Mouse (Mus musculus) intestine, postnatal 0 days (tissue): ENCODE results near the gene Fam181a. TPM values are rescaled to one million over a fixed set of nuclear protein-coding genes. Genes with fewer than 3 reads are reported as not detected.

Experiments used
- ATAC-seq: fragments of 200-750 bp; cut with Nextera tagmentation; 2 replicates; pipeline ENCODE4 v1.8.0; 2017; ENCODE audit warnings: mild to moderate bottlenecking, moderate TSS enrichment, moderate library complexity
- H3K27ac ChIP-seq: fragments of 300-500 bp; sonication (generic); 2 replicates; pipeline ENCODE4 v1.5.1; 2014; ENCODE audit warnings: mild to moderate bottlenecking, low read depth, low read length, moderate library complexity
- H3K27me3 ChIP-seq: fragments of 300-500 bp; sonication (generic); replicated peaks from 2 replicates; pipeline ENCODE4 v1.6.1; 2014; ENCODE audit warnings: low read length, mixed read lengths; ENCODE audit not compliant: control insufficient read depth, insufficient read depth
- H3K36me3 ChIP-seq: fragments of 300-500 bp; sonication (generic); 2 replicates; pipeline ENCODE4 v1.6.1; 2014; ENCODE audit warnings: mild to moderate bottlenecking, moderate library complexity; ENCODE audit not compliant: control insufficient read depth, insufficient read depth
- H3K4me1 ChIP-seq: fragments of 300-500 bp; sonication (generic); replicated peaks from 2 replicates; pipeline ENCODE4 v1.6.1; 2014; ENCODE audit warnings: antibody characterized with exemption, low read length, mixed read lengths; ENCODE audit not compliant: control insufficient read depth, insufficient read depth
- H3K4me2 ChIP-seq: fragments of 300-500 bp; sonication (generic); replicated peaks from 2 replicates; pipeline ENCODE4 v1.6.1; 2014; ENCODE audit warnings: low read depth, mild to moderate bottlenecking, moderate library complexity
- H3K4me3 ChIP-seq: fragments of 300-500 bp; sonication (generic); 2 replicates; pipeline ENCODE4 v1.5.1; 2014; ENCODE audit warnings: low read depth, low read length
- H3K9ac ChIP-seq: fragments of 300-500 bp; sonication (generic); 2 replicates; pipeline ENCODE4 v1.6.1; 2014; ENCODE audit warnings: mild to moderate bottlenecking, low read depth, low read length
- H3K9me3 ChIP-seq: fragments of 300-500 bp; sonication (generic); 2 replicates; pipeline ENCODE4 v1.6.1; 2016; ENCODE audit warnings: mixed run types; ENCODE audit not compliant: control insufficient read depth
- CTCF ChIP-seq: sonication (generic); IDR thresholded peaks from 2 replicates; pipeline ENCODE4 v1.5.1; 2016; ENCODE audit warnings: low read depth, mild to moderate bottlenecking, control low read depth, antibody characterized with exemption, moderate library complexity
- WGBS: fragments of 180-500 bp; shearing (Covaris S2); extraction: QIAGEN DNeasy Blood & Tissue Kit; methylation state at CpG from one replicate; pipeline ENCODE4 v1.1.7; 2014; 5-methylcytosine and 5-hydroxymethylcytosine counted together
- polyA plus RNA-seq: library from polyadenylated mRNA; unstranded; fragments of >200 nt; fragmentation: Nextera tagmentation; extraction: Ambion mirVana; gene quantifications from 2 replicates; pipeline ENCODE4 v1.2.1, GENCODE M21; 2015

The Fam181a gene
- polyA plus RNA-seq, 1 experiment from 2014 or later = not detected

GRCm38 (mm10) chr12:103333426-103333825, 22.7 kb downstream of the Fam181a start:
- Histone ChIP-seq H3K4me1 (no peaks in the 10 kb centered on the region), H3K27ac (no peak overlapping the region), H3K9ac (no peak overlapping the region), H3K4me3 (no peak overlapping the region), H3K27me3 (no peaks in the 10 kb centered on the region), H3K36me3 (no peaks in the 10 kb centered on the region; the same call in 1 of the 2 replicates), H3K4me2 (no peak overlapping the region), H3K9me3 (no peaks in the 10 kb centered on the region)
- 92% methylated on average over 15 of the region's 15 CpGs for WGBS
- no peak for ATAC-seq
- no peak for TF ChIP-seq CTCF

DNA sequence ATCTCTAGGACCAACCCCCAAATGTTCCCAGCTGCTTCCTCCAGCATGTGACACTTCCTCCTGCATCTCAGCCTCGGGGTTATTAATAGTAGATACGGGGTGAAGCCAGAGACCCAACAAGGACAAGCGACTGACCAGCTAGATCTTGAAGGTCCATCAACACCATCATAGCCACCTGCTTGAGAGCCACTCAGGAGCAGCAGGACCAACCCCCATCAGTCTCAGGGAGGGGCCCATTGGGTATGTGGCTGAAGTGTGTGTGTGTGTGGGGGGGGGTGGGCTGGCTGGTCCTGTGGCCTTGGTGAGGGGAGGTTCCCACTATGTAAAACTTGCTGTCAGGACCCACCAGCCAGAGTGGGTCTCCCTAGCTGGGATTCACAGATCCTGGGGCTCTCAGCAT, 26.0 kb downstream of the Fam181a start:
- no peaks in the 10 kb centered on the region; the same call in 1 of the 2 replicates for H3K36me3 ChIP-seq
- H3K27ac ChIP-seq = no peak overlapping the region
- TF ChIP-seq CTCF = no peak
- 71% methylated on average over 3 of the region's 3 CpGs for WGBS
- H3K9ac ChIP-seq = no peak overlapping the region
- H3K4me3 ChIP-seq = no peak overlapping the region
- H3K9me3 ChIP-seq = no peaks in the 10 kb centered on the region
- no peak overlapping the region for H3K4me2 ChIP-seq
- H3K27me3 ChIP-seq = no peaks in the 10 kb centered on the region
- H3K4me1 ChIP-seq = no peaks in the 10 kb centered on the region
- no peak for ATAC-seq

GRCm38 (mm10) chr12:103338162-103338798, 27.5 kb downstream of the Fam181a start:
- H3K4me3 ChIP-seq = no peak overlapping the region
- H3K27ac ChIP-seq = no peak overlapping the region
- H3K9ac ChIP-seq = no peak overlapping the region
- WGBS = 65% methylated on average over 14 of the region's 14 CpGs
- no peak for TF ChIP-seq CTCF
- no peaks in the 10 kb centered on the region; the same call in 1 of the 2 replicates for H3K36me3 ChIP-seq
- H3K27me3 ChIP-seq = no peaks in the 10 kb centered on the region
- H3K4me1 ChIP-seq = no peaks in the 10 kb centered on the region
- no peak overlapping the region for H3K4me2 ChIP-seq
- H3K9me3 ChIP-seq = no peaks in the 10 kb centered on the region
- ATAC-seq = no peak

DNA sequence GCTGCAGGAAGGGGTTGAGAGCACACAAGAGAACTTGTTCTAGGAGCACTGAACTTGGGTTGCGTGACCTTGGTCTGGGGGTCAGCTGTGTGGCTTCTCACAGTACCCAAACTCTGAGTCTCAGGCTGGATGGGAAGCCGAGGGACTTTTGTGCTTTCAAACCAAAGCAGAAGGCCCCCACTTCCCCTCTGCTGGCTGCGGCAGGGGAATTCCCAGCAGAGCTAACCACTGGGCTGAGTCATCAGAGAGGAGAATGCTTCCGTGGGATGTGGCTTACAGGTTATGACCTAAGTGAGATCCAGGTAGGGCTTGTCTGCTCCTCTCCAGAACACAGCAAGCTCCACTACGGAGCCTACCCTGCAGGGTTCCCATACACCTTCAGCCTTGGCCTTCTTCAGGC, 30.4 kb downstream of the Fam181a start:
- Histone ChIP-seq H3K9me3 (no peaks in the 10 kb centered on the region), H3K27me3 (no peaks in the 10 kb centered on the region), H3K27ac (no peak overlapping the region), H3K4me1 (no peaks in the 10 kb centered on the region), H3K36me3 (no peaks in the 10 kb centered on the region; the same call in 1 of the 2 replicates), H3K4me2 (no peak overlapping the region), H3K9ac (no peak overlapping the region), H3K4me3 (no peak overlapping the region)
- TF ChIP-seq CTCF = no peak
- 78% methylated on average over 5 of the region's 5 CpGs for WGBS
- ATAC-seq = no peak

GRCm38 (mm10) chr12:103343456-103343855, 32.7 kb downstream of the Fam181a start:
- Histone ChIP-seq H3K9me3 (no peaks in the 10 kb centered on the region), H3K9ac (no peak overlapping the region), H3K4me3 (no peak overlapping the region), H3K27me3 (0 out of 2 replicates have a peak, but pooled peaks cover 3% of the 10 kb centered on the region), H3K4me2 (no peak overlapping the region), H3K4me1 (no peaks in the 10 kb centered on the region), H3K36me3 (no peaks in the 10 kb centered on the region), H3K27ac (no peak overlapping the region)
- no peak for TF ChIP-seq CTCF
- no peak for ATAC-seq
- WGBS = 79% methylated on average over 8 of the region's 8 CpGs

DNA sequence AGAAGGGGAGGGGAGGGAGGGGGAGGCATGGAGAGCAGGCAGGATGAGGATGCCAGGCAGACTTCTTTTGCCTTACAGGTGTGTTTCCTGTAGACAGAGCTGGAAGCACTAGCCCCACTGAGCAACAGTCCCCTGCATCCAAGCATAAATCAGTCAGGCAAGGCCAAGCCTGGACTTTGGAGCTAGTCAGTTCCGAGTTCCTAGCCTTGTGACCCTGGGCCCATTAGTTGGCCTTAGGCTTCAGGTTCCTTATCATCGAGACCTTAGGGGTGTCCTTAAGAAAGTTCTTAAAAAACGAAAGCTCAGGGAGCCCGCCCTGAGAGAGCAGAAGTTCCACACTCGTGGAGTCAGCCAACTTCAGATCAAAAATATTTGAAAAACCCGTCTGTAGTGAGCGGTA, 34.2 kb downstream of the Fam181a start:
- Histone ChIP-seq H3K36me3 (no peaks in the 10 kb centered on the region), H3K9ac (no peak overlapping the region), H3K4me1 (no peaks in the 10 kb centered on the region), H3K27ac (no peak overlapping the region), H3K9me3 (no peaks in the 10 kb centered on the region), H3K27me3 (0 out of 2 replicates have a peak, but pooled peaks cover 3% of the 10 kb centered on the region), H3K4me3 (no peak overlapping the region), H3K4me2 (no peak overlapping the region)
- no peak for ATAC-seq
- no peak for TF ChIP-seq CTCF
- 70% methylated on average over 7 of the region's 7 CpGs for WGBS
